Mouse (Mus musculus): ENCODE results near the gene Siah1a. TPM values are rescaled to one million over a fixed set of nuclear protein-coding genes. Genes with fewer than 3 reads are reported as not detected.

Gene Siah1a
- total and polyA plus RNA-seq, 3 experiments: 5.9 to 11.1 (median 8.0) TPM

GRCm38 (mm10) chr8:86787891-86788420 lies 42.2 kb upstream of the Siah1a start:
- H3K4me2 ChIP-seq (ENCODE audit: insufficient read depth, low read depth, poor library complexity, severe bottlenecking): no peak overlapping the region
- H3K4me3 ChIP-seq (replicated peaks in 1 of 3; ENCODE audit: low read depth in 2 of 3, low read length in 2 of 3, poor library complexity in 1 of 3): no peak overlapping the region
- H3K9me3 ChIP-seq (replicated peaks; ENCODE audit: low read length): no peaks in the 10 kb centered on the region
- H3K79me2 ChIP-seq (replicated peaks; ENCODE audit: control insufficient read depth, extremely low read depth, insufficient read depth, poor library complexity, severe bottlenecking): no peaks in the 10 kb centered on the region
- no peak overlapping the region for H3K9ac ChIP-seq (ENCODE audit: insufficient read depth, low read depth)
- H3K36me3 ChIP-seq (replicated peaks in 1 of 2; ENCODE audit: control insufficient read depth in 1 of 2, insufficient read depth in 1 of 2, low read length in 1 of 2): no peaks in the 10 kb centered on the region
- no peak for DNase-seq (ENCODE audit: extremely low read depth)
- dilution Hi-C loops (cut with MboI; ENCODE audit: extremely low pct_ligation_motif_present, extremely low pct_unique_long_range_greater_than_20kb, low sequenced_read_pairs): no loop called here
- no peaks in the 10 kb centered on the region for H3K27me3 ChIP-seq (replicated peaks)
- TF ChIP-seq SMC3 (IDR thresholded peaks at IDR 0.05; ENCODE audit: low read depth, low read length) (no peak), RAD21 (IDR thresholded peaks at IDR 0.05; ENCODE audit: low read depth, low read length) (no peak), IRF4 (IDR thresholded peaks at IDR 0.05; ENCODE audit: low read depth, low read length) (no peak), CHD1 (IDR thresholded peaks at IDR 0.05; ENCODE audit: low read depth, low read length) (no peak), ELF1 (IDR thresholded peaks at IDR 0.05; ENCODE audit: low read depth, low read length) (no peak), SIN3A (IDR thresholded peaks at IDR 0.05; ENCODE audit: low read length) (no peak), HCFC1 (IDR thresholded peaks at IDR 0.05; ENCODE audit: low read depth, low read length) (no peak), MYC (IDR thresholded peaks at IDR 0.05; ENCODE audit: low read depth, low read length) (no peak), MXI1 (IDR thresholded peaks at IDR 0.05; ENCODE audit: low read depth, low read length) (no peak), ETS1 (conservative IDR thresholded peaks at IDR 0.05; ENCODE audit: low read depth, low read length) (no peak), MAFK (IDR thresholded peaks at IDR 0.05; ENCODE audit: insufficient replicate concordance, low read length) (no peak), EP300 (IDR thresholded peaks at IDR 0.05; ENCODE audit: low read length) (no peak), JUN (IDR thresholded peaks at IDR 0.05; ENCODE audit: insufficient read depth, low read depth, low read length) (no peak), ZC3H11A (IDR thresholded peaks at IDR 0.05; ENCODE audit: low read depth, low read length) (no peak), USF1 (IDR thresholded peaks at IDR 0.05; ENCODE audit: low read depth, low read length) (no peak), JUND (conservative IDR thresholded peaks at IDR 0.05; ENCODE audit: low read depth, low read length) (no peak), ZMIZ1 (IDR thresholded peaks at IDR 0.05; ENCODE audit: low read depth, low read length) (no peak), UBTF (IDR thresholded peaks at IDR 0.05; ENCODE audit: low read depth, low read length) (no peak), ZNF384 (IDR thresholded peaks at IDR 0.05; ENCODE audit: low read depth, low read length) (no peak), MEF2A (IDR thresholded peaks at IDR 0.05; ENCODE audit: borderline replicate concordance, low read depth, low read length) (no peak)
- H3K4me1 ChIP-seq (ENCODE audit: control insufficient read depth in 1 of 2, insufficient read depth in 2 of 2): peaks cover 2 to 5% of the 10 kb centered on the region in 2 experiments; a peak in 2 of 4 replicates
- no peak overlapping the region for H3K27ac ChIP-seq (ENCODE audit: insufficient read depth, low read depth)
- in situ Hi-C loops (cut with MboI; ENCODE audit: low pct_ligation_motif_present, low pct_unique_long_range_greater_than_20kb, low sequenced_read_pairs): no loop called here

- in situ Hi-C loops (cut with MboI; ENCODE audit: low pct_ligation_motif_present, low pct_unique_long_range_greater_than_20kb, low sequenced_read_pairs): no loop called here
- Histone ChIP-seq H3K4me1 (ENCODE audit: control insufficient read depth in 1 of 2, insufficient read depth in 2 of 2) (peaks cover 2 to 5% of the 10 kb centered on the region in 2 experiments; a peak in 2 of 4 replicates), H3K36me3 (replicated peaks in 1 of 2; ENCODE audit: control insufficient read depth in 1 of 2, insufficient read depth in 1 of 2, low read length in 1 of 2) (no peaks in the 10 kb centered on the region), H3K9me3 (replicated peaks; ENCODE audit: low read length) (no peaks in the 10 kb centered on the region), H3K4me3 (replicated peaks in 1 of 3; ENCODE audit: low read depth in 2 of 3, low read length in 2 of 3, poor library complexity in 1 of 3) (no peak overlapping the region), H3K4me2 (ENCODE audit: insufficient read depth, low read depth, poor library complexity, severe bottlenecking) (no peak overlapping the region), H3K79me2 (replicated peaks; ENCODE audit: control insufficient read depth, extremely low read depth, insufficient read depth, poor library complexity, severe bottlenecking) (no peaks in the 10 kb centered on the region), H3K27ac (ENCODE audit: insufficient read depth, low read depth) (no peak overlapping the region), H3K9ac (ENCODE audit: insufficient read depth, low read depth) (no peak overlapping the region), H3K27me3 (replicated peaks) (no peaks in the 10 kb centered on the region)
- DNase-seq (ENCODE audit: extremely low read depth): no peak
- no peak for TF ChIP-seq PAX5 (IDR thresholded peaks at IDR 0.05; ENCODE audit: low read length)
- no peak for TF ChIP-seq NRF1 (IDR thresholded peaks at IDR 0.05; ENCODE audit: low read depth, low read length)
- TF ChIP-seq MXI1 (IDR thresholded peaks at IDR 0.05; ENCODE audit: low read depth, low read length): no peak
- no peak for TF ChIP-seq SIN3A (IDR thresholded peaks at IDR 0.05; ENCODE audit: low read length)
- dilution Hi-C loops (cut with MboI; ENCODE audit: extremely low pct_ligation_motif_present, extremely low pct_unique_long_range_greater_than_20kb, low sequenced_read_pairs): no loop called here
These were observed 40.8 kb upstream of the Siah1a start for GRCm38 (mm10) chr8:86786498-86786897.

Data from CH12.LX (cell line).